Mouse (Mus musculus) CH12.LX (cell line): Measurements from ENCODE around the gene Csnk2a1. TPM values are rescaled to one million over a fixed set of nuclear protein-coding genes. Genes with fewer than 3 reads are reported as not detected.

ENCODE experiments used
- DNase-seq: peaks from one replicate; pipeline ENCODE4 v3.0.0-alpha.2; 2013; ENCODE audit errors: extremely low read depth
- H3K27ac ChIP-seq: 2 replicates; pipeline ENCODE4 v1.5.1; 2012; ENCODE audit warnings: low read depth, mild to moderate bottlenecking, control low read depth, moderate library complexity; ENCODE audit not compliant: insufficient read depth
- H3K27me3 ChIP-seq: replicated peaks from 2 replicates; pipeline ENCODE3; 2012; ENCODE audit warnings: inconsistent platforms
- H3K36me3 ChIP-seq, 2 experiments: replicated peaks in 1 of 2; 2 replicates each; pipeline versions ENCODE3 to v1.6.1; 2012; ENCODE audit warnings: inconsistent platforms in 1 of 2, low read length in 1 of 2, mild to moderate bottlenecking in 1 of 2, mixed read lengths in 1 of 2, moderate library complexity in 1 of 2; ENCODE audit not compliant: control insufficient read depth in 1 of 2, insufficient read depth in 1 of 2
- H3K4me1 ChIP-seq, 2 experiments: 2 replicates each; pipeline ENCODE4 v1.6.1; 2012; ENCODE audit warnings: inconsistent platforms in 1 of 2, moderate library complexity in 1 of 2; ENCODE audit not compliant: insufficient read depth in 2 of 2, control insufficient read depth in 1 of 2
- H3K4me2 ChIP-seq: 2 replicates; pipeline ENCODE4 v1.6.1; 2012; ENCODE audit warnings: low read depth, mild to moderate bottlenecking, control low read depth; ENCODE audit not compliant: poor library complexity, insufficient read depth, severe bottlenecking
- H3K4me3 ChIP-seq, 3 experiments: fragments of 150-350 bp in 1 of 3; sonication (generic) in 1 of 3; replicated peaks in 1 of 3; 2 replicates each; pipeline versions ENCODE3 to v1.5.1; 2011 to 2012; ENCODE audit warnings: low read depth in 2 of 3, low read length in 2 of 3, mild to moderate bottlenecking in 2 of 3, moderate library complexity in 2 of 3, control low read depth in 1 of 3, improper control_type of control experiment in 1 of 3, inconsistent platforms in 1 of 3, mixed read lengths in 1 of 3; ENCODE audit not compliant: poor library complexity in 1 of 3
- H3K79me2 ChIP-seq: replicated peaks from 2 replicates; pipeline ENCODE4 v1.6.1; 2012; ENCODE audit warnings: mild to moderate bottlenecking, moderate library complexity; ENCODE audit not compliant: control insufficient read depth, poor library complexity, insufficient read depth, severe bottlenecking; ENCODE audit errors: extremely low read depth
- H3K9ac ChIP-seq: 2 replicates; pipeline ENCODE4 v1.6.1; 2012; ENCODE audit warnings: low read depth, mild to moderate bottlenecking, control low read depth, moderate library complexity; ENCODE audit not compliant: insufficient read depth
- H3K9me3 ChIP-seq: replicated peaks from 2 replicates; pipeline ENCODE3; 2012; ENCODE audit warnings: low read length, inconsistent platforms, mixed read lengths
- IRF4 ChIP-seq: IDR thresholded peaks from 2 replicates; pipeline ENCODE4 v1.6.1; 2014; ENCODE audit warnings: low read depth, mild to moderate bottlenecking, inconsistent platforms, low read length, improper control_type of control experiment
- JUN ChIP-seq: IDR thresholded peaks from 2 replicates; pipeline ENCODE4 v1.6.1; 2011; ENCODE audit warnings: low read depth, mild to moderate bottlenecking, low read length, improper control_type of control experiment, moderate library complexity; ENCODE audit not compliant: insufficient read depth
- JUND ChIP-seq: conservative IDR thresholded peaks from 2 replicates; pipeline ENCODE4 v1.6.1; 2011; ENCODE audit warnings: low read depth, low read length, improper control_type of control experiment
- MAX ChIP-seq: IDR thresholded peaks from 2 replicates; pipeline ENCODE4 v1.6.1; 2011; ENCODE audit warnings: low read length, improper control_type of control experiment
- NELFE ChIP-seq: IDR thresholded peaks from 2 replicates; pipeline ENCODE4 v1.6.1; 2011; ENCODE audit warnings: low read depth, low read length, improper control_type of control experiment
- POLR2A ChIP-seq: IDR thresholded peaks from 2 replicates; pipeline ENCODE4 v1.6.1; 2011; ENCODE audit warnings: low read depth, mild to moderate bottlenecking, improper control_type of control experiment, low read length
- RAD21 ChIP-seq: IDR thresholded peaks from 2 replicates; pipeline ENCODE4 v1.6.1; 2011; ENCODE audit warnings: low read depth, mild to moderate bottlenecking, low read length, improper control_type of control experiment, moderate library complexity
- UBTF ChIP-seq: IDR thresholded peaks from 2 replicates; pipeline ENCODE4 v1.6.1; 2012; ENCODE audit warnings: low read depth, mild to moderate bottlenecking, inconsistent platforms, low read length, improper control_type of control experiment, moderate library complexity
- ZKSCAN1 ChIP-seq: IDR thresholded peaks from 2 replicates; pipeline ENCODE4 v1.6.1; 2012; ENCODE audit warnings: low read depth, inconsistent platforms, low read length, improper control_type of control experiment, borderline replicate concordance
- ZMIZ1 ChIP-seq: IDR thresholded peaks from 2 replicates; pipeline ENCODE4 v1.6.1; 2012; ENCODE audit warnings: low read depth, mild to moderate bottlenecking, inconsistent platforms, low read length, improper control_type of control experiment
- ZNF384 ChIP-seq: IDR thresholded peaks from 2 replicates; pipeline ENCODE4 v1.6.1; 2012; ENCODE audit warnings: low read depth, low read length, improper control_type of control experiment, inconsistent platforms
- dilution Hi-C: fragments of 300-500 bp; cut with MboI; formaldehyde crosslinking; loops from 2 replicates; pipeline ENCODE4 v1.14.3; 2020; ENCODE audit warnings: low sequenced_read_pairs; ENCODE audit not compliant: extremely low pct_unique_long_range_greater_than_20kb, extremely low pct_ligation_motif_present
- in situ Hi-C: fragments of 300-500 bp; cut with MboI; formaldehyde crosslinking; loops from 3 replicates; pipeline ENCODE4 v1.14.3; 2019; ENCODE audit warnings: low sequenced_read_pairs, low pct_ligation_motif_present, low pct_unique_long_range_greater_than_20kb, mixed read lengths
- polyA plus RNA-seq: library from polyadenylated mRNA; unstranded; fragments of >175 nt; gene quantifications from 2 replicates; pipeline ENCODE4 v1.2.1, GENCODE M21; 2012; ENCODE audit warnings: low read depth; ENCODE audit not compliant: insufficient read length
- total RNA-seq, 2 experiments: library from RNA; depleted of rRNA; stranded (reverse); fragments of 300-350 nt in 1 of 2; fragments of >200 nt in 1 of 2; gene quantifications; 2 replicates each; pipeline ENCODE4 v1.2.3; 2012 to 2014

Gene Csnk2a1
- total and polyA plus RNA-seq, 3 experiments, result 79.2 to 145 (median 100) TPM

DNA sequence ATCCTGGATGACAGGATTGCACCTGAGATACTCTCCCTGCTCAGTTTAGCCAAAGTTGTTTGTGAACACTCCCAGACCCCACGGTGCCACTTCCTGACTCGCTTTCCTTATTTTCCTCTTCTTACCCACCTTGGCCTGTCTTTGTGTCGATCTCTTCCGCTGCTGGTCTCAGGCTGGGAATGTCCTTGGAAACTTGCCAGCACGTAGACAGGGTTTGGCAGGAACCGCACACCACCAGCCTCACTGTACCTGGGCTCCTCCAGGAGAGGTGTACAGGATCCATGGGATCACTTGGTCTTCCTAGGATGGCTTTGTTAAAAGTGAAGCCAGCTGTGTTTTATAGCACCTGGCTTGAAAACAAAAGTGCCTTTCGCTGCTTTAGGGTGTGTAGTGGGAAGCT lies 86.4 kb downstream of the Csnk2a1 start:
- no peaks in the 10 kb centered on the region for H3K27me3 ChIP-seq
- dilution Hi-C loops, result no loop called here
- peaks cover 79 to 95% of the 10 kb centered on the region in 2 experiments for H3K36me3 ChIP-seq

GRCm38 (mm10) chr2:152313926-152314325 lies 87.3 kb downstream of the Csnk2a1 start:
- DNase-seq, result no peak
- H3K36me3 ChIP-seq, result peaks cover 80 to 95% of the 10 kb centered on the region in 2 experiments
- H3K4me3 ChIP-seq, result no peak overlapping the region
- no peaks in the 10 kb centered on the region for H3K9me3 ChIP-seq
- in situ Hi-C loops (no loop called here), dilution Hi-C loops (no loop called here)
- H3K27me3 ChIP-seq, result no peaks in the 10 kb centered on the region
- no peaks in the 10 kb centered on the region for H3K4me1 ChIP-seq
- no peaks in the 10 kb centered on the region for H3K79me2 ChIP-seq
- no peak overlapping the region for H3K4me2 ChIP-seq
- no peak overlapping the region for H3K9ac ChIP-seq
- TF ChIP-seq IRF4 (no peak), JUN (no peak), RAD21 (no peak)
- no peak overlapping the region for H3K27ac ChIP-seq

More for the DNA sequence above, 86.4 kb downstream of the Csnk2a1 start:
- no peak overlapping the region for H3K4me2 ChIP-seq
- no peaks in the 10 kb centered on the region for H3K9me3 ChIP-seq
- H3K4me1 ChIP-seq, result no peaks in the 10 kb centered on the region
- H3K27ac ChIP-seq, result no peak overlapping the region
- H3K79me2 ChIP-seq, result no peaks in the 10 kb centered on the region
- DNase-seq, result no peak
- TF ChIP-seq POLR2A (no peak), RAD21 (no peak), ZNF384 (no peak)
- TF ChIP-seq, all 38 proteins: peak for 0
- in situ Hi-C loops, result no loop called here
- Histone ChIP-seq H3K4me3 (no peak overlapping the region), H3K9ac (no peak overlapping the region)

- Histone ChIP-seq H3K4me1 (no peaks in the 10 kb centered on the region), H3K9me3 (no peaks in the 10 kb centered on the region), H3K9ac (no peak overlapping the region), H3K4me3 (no peak overlapping the region), H3K79me2 (no peaks in the 10 kb centered on the region), H3K27me3 (no peaks in the 10 kb centered on the region), H3K36me3 (peaks cover 83 to 98% of the 10 kb centered on the region in 2 experiments), H3K27ac (no peak overlapping the region), H3K4me2 (no peak overlapping the region)
- in situ Hi-C loops, result no loop called here
- TF ChIP-seq NELFE (no peak), ZKSCAN1 (no peak), JUND (no peak), POLR2A (no peak), JUN (no peak), ZMIZ1 (no peak), IRF4 (no peak), MAX (no peak), UBTF (no peak)
- no peak for DNase-seq
- dilution Hi-C loops, result no loop called here
Observed at GRCm38 (mm10) chr2:152317054-152317453, 90.4 kb downstream of the Csnk2a1 start.
